Mouse (Mus musculus): Measurements from ENCODE around the gene Galnt2.

GRCm38 (mm10) chr8:124284333-124284711 is 53.1 kb downstream of the Galnt2 start:
- TF ChIP-seq CTCF (IDR thresholded peaks at IDR 0.05; ENCODE audit: insufficient read depth, low read length) (no peak), POLR2A (IDR thresholded peaks at IDR 0.05; ENCODE audit: borderline replicate concordance, extremely low read depth, low read depth, low read length) (no peak)
